Mouse (Mus musculus): ENCODE data around the gene Adam15. TPM values are rescaled to one million over a fixed set of nuclear protein-coding genes. Genes with fewer than 3 reads are reported as not detected.

Gene Adam15
- total and polyA plus RNA-seq, 3 experiments: 15.3 to 43.2 TPM; not detected in 1

DNA sequence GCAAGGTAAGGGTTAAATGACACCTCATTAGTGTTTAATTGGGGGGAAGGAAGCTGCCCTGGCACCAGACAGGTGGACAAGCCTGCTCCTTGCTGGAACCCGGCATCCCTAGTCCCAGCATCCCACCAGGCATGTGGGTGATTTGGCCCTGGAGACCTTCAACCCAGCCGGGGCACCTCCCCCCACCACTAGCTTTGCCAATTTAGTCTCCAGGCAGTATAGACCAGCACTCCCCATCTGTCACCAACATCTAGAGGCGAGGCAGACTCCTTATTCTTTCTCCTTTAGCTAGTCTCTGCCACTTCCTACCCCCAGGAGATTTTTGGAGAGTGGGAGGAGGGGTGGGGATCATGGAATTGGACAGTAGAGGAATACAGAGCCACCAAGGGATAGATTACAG lies 19.4 kb downstream of the Adam15 start (continued):
- TF ChIP-seq NRF1 (IDR thresholded peaks at IDR 0.05; ENCODE audit: insufficient read depth, low read depth, low read length, poor library complexity, severe bottlenecking): no peak
- no peak for TF ChIP-seq MAZ (IDR thresholded peaks at IDR 0.05; ENCODE audit: low read depth, low read length)

DNA sequence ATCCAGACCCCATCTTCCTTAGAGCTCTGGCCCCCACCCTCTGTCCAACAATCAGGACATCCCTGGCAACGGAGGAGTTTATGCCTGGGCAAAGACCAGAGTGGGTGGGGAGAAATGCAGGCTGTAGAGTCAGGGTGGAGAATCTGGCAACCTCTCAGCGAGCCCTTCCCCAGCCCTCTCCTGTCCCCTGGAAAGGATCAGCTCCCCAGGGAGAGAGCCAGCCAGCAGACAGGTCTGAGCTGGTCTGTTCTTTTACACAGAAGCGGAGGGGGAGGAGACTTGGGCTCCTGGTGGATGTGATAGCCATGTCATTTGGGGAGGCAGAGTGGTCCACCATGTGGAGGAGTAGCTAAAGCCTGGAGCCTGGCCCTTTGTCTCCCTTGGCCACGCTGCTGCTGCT lies 21.2 kb downstream of the Adam15 start:
- Histone ChIP-seq H3K36me3 (ENCODE audit: control insufficient read depth in 1 of 2, insufficient read depth in 2 of 2, low read length in 2 of 2) (0 out of 4 replicates have a peak, but pooled peaks cover 0 to 4% of the 10 kb centered on the region in 2 experiments), H3K27ac (ENCODE audit: control insufficient read depth, low read depth, low read length) (no peak overlapping the region)
- TF ChIP-seq MAX (IDR thresholded peaks at IDR 0.05; ENCODE audit: low read length): no peak
- TF ChIP-seq ZKSCAN1 (IDR thresholded peaks at IDR 0.05; ENCODE audit: low read depth, low read length): no peak
- no peak for TF ChIP-seq BHLHE40 (IDR thresholded peaks at IDR 0.05; ENCODE audit: borderline replicate concordance, low read depth, low read length)
- TF ChIP-seq RAD21 (IDR thresholded peaks at IDR 0.05; ENCODE audit: low read depth, low read length): no peak
- no peak for TF ChIP-seq ETS1 (IDR thresholded peaks at IDR 0.05; ENCODE audit: low read depth, low read length)
- no peak for TF ChIP-seq UBTF (IDR thresholded peaks at IDR 0.05; ENCODE audit: borderline replicate concordance, insufficient read depth, low read depth, low read length)
- TF ChIP-seq TCF12 (IDR thresholded peaks at IDR 0.05; ENCODE audit: low read depth, low read length): no peak
- no peak for TF ChIP-seq JUND (IDR thresholded peaks at IDR 0.05; ENCODE audit: low read depth, low read length)
- TF ChIP-seq HCFC1 (IDR thresholded peaks at IDR 0.05; ENCODE audit: low read depth, low read length): no peak
- TF ChIP-seq EP300 (IDR thresholded peaks at IDR 0.05; ENCODE audit: low read depth in 1 of 2, low read length in 2 of 2): no peak

DNA sequence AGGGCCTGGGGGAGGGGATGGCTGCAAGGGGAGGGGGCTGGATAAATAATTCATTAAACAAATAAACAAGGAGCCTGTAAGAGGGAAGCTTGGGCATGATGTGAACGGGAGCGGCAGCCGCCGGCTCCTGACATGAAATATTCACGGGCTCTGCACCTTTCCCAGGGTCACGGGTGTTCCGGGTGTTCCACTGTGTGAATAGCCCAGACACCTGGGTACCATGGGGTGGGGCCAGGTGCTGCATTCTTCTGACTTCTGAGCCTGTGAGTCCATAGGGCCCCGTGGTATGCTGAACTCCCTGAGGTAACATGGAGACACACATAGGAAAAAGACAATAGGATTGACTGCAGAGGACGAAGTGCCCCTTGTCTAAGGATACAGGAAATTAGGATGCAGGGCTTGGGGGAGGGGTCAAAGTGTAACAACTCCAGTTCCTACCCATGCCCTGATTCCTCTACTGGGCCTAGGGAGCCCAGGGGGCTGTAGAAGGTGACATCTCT lies 22.4 kb downstream of the Adam15 start:
- no peak for DNase-seq (ENCODE audit: low read depth, low spot score)
- H3K27ac ChIP-seq (ENCODE audit: control insufficient read depth, low read depth, low read length): no peak overlapping the region
- no peak overlapping the region for H3K4me3 ChIP-seq (ENCODE audit: control insufficient read depth in 1 of 2, insufficient read depth in 1 of 2, low read depth in 2 of 2, low read length in 2 of 2)
- H3K79me2 ChIP-seq (ENCODE audit: control insufficient read depth, insufficient read depth, low read length, poor library complexity): no peaks in the 10 kb centered on the region
- 0 out of 4 replicates have a peak, but pooled peaks cover 0 to 4% of the 10 kb centered on the region in 2 experiments for H3K36me3 ChIP-seq (ENCODE audit: control insufficient read depth in 1 of 2, insufficient read depth in 2 of 2, low read length in 2 of 2)
- peaks cover 7 to 12% of the 10 kb centered on the region in 2 experiments; a peak in 2 of 4 replicates for H3K27me3 ChIP-seq (ENCODE audit: control insufficient read depth in 1 of 2, insufficient read depth in 2 of 2, low read length in 2 of 2)
- TF ChIP-seq HCFC1 (IDR thresholded peaks at IDR 0.05; ENCODE audit: low read depth, low read length) (no peak), ELF1 (IDR thresholded peaks at IDR 0.05; ENCODE audit: low read depth, low read length) (no peak), MEF2A (IDR thresholded peaks at IDR 0.05; ENCODE audit: extremely low read depth, insufficient replicate concordance, low read depth, low read length, poor library complexity, severe bottlenecking) (no peak)
- H3K9me3 ChIP-seq (replicated peaks; ENCODE audit: insufficient read depth, low read length): no peaks in the 10 kb centered on the region
- H3K9ac ChIP-seq (ENCODE audit: control insufficient read depth, low read depth, low read length, poor library complexity, severe bottlenecking): no peak overlapping the region
- H3K4me1 ChIP-seq (ENCODE audit: control insufficient read depth in 1 of 2, insufficient read depth in 2 of 2, low read length in 2 of 2): peaks cover 6 to 13% of the 10 kb centered on the region in 2 experiments

More for the DNA sequence above, 21.2 kb downstream of the Adam15 start:
- Histone ChIP-seq H3K9ac (ENCODE audit: control insufficient read depth, low read depth, low read length, poor library complexity, severe bottlenecking) (no peak overlapping the region), H3K79me2 (ENCODE audit: control insufficient read depth, insufficient read depth, low read length, poor library complexity) (no peaks in the 10 kb centered on the region), H3K4me3 (ENCODE audit: control insufficient read depth in 1 of 2, insufficient read depth in 1 of 2, low read depth in 2 of 2, low read length in 2 of 2) (no peak overlapping the region), H3K27me3 (ENCODE audit: control insufficient read depth in 1 of 2, insufficient read depth in 2 of 2, low read length in 2 of 2) (peaks cover 7 to 12% of the 10 kb centered on the region in 2 experiments; a peak in 2 of 4 replicates), H3K9me3 (replicated peaks; ENCODE audit: insufficient read depth, low read length) (no peaks in the 10 kb centered on the region), H3K4me1 (ENCODE audit: control insufficient read depth in 1 of 2, insufficient read depth in 2 of 2, low read length in 2 of 2) (peaks cover 6 to 12% of the 10 kb centered on the region in 2 experiments)
- DNase-seq (ENCODE audit: low read depth, low spot score): no peak

Data from MEL (cell line).